Mouse (Mus musculus) liver, embryonic 14.5 days (tissue): ENCODE results near the gene Kif5c.

Experiments
- CTCF ChIP-seq: IDR thresholded peaks from 2 replicates; pipeline ENCODE4 v1.5.1; 2016; ENCODE audit warnings: antibody characterized with exemption, low read depth, control low read depth
- EP300 ChIP-seq: IDR thresholded peaks from 2 replicates; pipeline ENCODE4 v1.6.1; 2016; ENCODE audit warnings: antibody characterized with exemption, low read depth

DNA sequence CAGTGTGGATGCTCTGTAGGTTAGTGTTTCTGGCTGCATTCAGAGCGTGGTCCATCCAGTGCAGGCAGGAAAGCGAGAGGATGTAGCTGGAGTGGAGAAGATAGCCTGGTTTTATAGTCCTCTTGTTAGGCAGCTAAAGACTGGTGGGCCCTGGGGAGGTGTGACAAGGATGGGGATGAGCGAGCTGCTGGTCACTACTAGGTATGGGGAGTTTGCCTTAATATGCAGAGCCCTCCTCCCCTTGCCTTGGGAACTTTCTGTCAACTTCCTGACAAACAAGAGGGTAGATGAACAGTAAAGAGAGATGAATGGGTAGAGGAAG, 36.7 kb downstream of the Kif5c start:
- TF ChIP-seq CTCF: no peak
- no peak for TF ChIP-seq EP300
